Mouse (Mus musculus): ENCODE measurements at regions not wholly inside any gene's neighbourhood (a gene's known extent, or its start where the extent isn't known, plus 50 kb on each side); places are given as distances from the start of the nearest gene placed in this dataset.

DNA sequence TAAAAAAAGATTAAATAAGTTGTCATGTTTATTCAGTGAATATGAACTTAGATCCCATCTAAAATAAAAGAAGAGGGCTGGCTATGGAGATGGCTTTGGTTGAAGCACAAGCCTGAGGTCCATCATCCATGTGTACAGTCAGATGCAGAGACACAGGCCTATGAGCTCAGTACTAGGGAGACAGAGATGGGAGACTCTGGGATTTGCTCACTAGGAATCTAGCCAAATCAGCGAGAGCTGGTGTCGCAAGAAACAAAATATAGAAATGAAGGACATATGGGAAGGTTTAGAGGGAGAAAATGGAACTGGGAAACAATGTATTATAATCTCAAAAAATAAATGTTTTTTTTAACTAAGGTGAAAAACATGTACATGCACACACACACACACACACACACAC lies 326.6 kb downstream of the Col12a1 start:
- TF ChIP-seq CTCF (IDR thresholded peaks at IDR 0.05; ENCODE audit: low read depth) (no peak), EP300 (IDR thresholded peaks at IDR 0.05; ENCODE audit: low read depth) (no peak)
